Mouse (Mus musculus) midbrain, embryonic 16.5 days (tissue): ENCODE results near the gene Ptprg. TPM values are rescaled to one million over a fixed set of nuclear protein-coding genes. Genes with fewer than 3 reads are reported as not detected.

Experiments
- ATAC-seq: fragments of 200-750 bp; cut with Nextera tagmentation; 2 replicates; pipeline ENCODE4 v1.8.0; 2017; ENCODE audit warnings: moderate TSS enrichment
- H3K27ac ChIP-seq: fragments of 300-500 bp; sonication (generic); 2 replicates; pipeline ENCODE4 v1.5.1; 2014; ENCODE audit warnings: mild to moderate bottlenecking, low read length, mixed read lengths
- H3K27me3 ChIP-seq: fragments of 300-500 bp; sonication (generic); 2 replicates; pipeline ENCODE4 v1.6.1; 2014; ENCODE audit warnings: low read depth, low read length, mixed read lengths; ENCODE audit not compliant: control insufficient read depth, insufficient read depth
- H3K36me3 ChIP-seq: fragments of 300-500 bp; sonication (generic); 2 replicates; pipeline ENCODE4 v1.6.1; 2014; ENCODE audit warnings: mild to moderate bottlenecking, low read length, moderate library complexity, mixed read lengths; ENCODE audit not compliant: control insufficient read depth, insufficient read depth
- H3K4me1 ChIP-seq: fragments of 300-500 bp; sonication (generic); 2 replicates; pipeline ENCODE4 v1.6.1; 2014; ENCODE audit warnings: mild to moderate bottlenecking, low read length, mixed read lengths; ENCODE audit not compliant: control insufficient read depth, insufficient read depth
- H3K4me2 ChIP-seq: fragments of 300-500 bp; sonication (generic); 2 replicates; pipeline ENCODE4 v1.6.1; 2014; ENCODE audit warnings: mild to moderate bottlenecking, low read length, mixed read lengths
- H3K4me3 ChIP-seq: fragments of 300-500 bp; sonication (generic); 2 replicates; pipeline ENCODE4 v1.5.1; 2014; ENCODE audit warnings: low read depth, mild to moderate bottlenecking, low read length, moderate library complexity, mixed read lengths
- H3K9ac ChIP-seq: fragments of 300-500 bp; sonication (generic); 2 replicates; pipeline ENCODE4 v1.6.1; 2014; ENCODE audit warnings: low read depth, low read length, mixed read lengths
- H3K9me3 ChIP-seq: fragments of 300-500 bp; sonication (generic); replicated peaks from 2 replicates; pipeline ENCODE4 v1.6.1; 2014; ENCODE audit warnings: mild to moderate bottlenecking, low read length, mixed read lengths; ENCODE audit not compliant: control insufficient read depth, poor library complexity, severe bottlenecking
- WGBS: fragments of 180-500 bp; shearing (Covaris S2); extraction: QIAGEN DNeasy Blood & Tissue Kit; methylation state at CpG from one replicate; pipeline ENCODE4 v1.1.7; 2014; 5-methylcytosine and 5-hydroxymethylcytosine counted together
- polyA plus RNA-seq: library from polyadenylated mRNA; unstranded; fragments of >200 nt; fragmentation: Nextera tagmentation; extraction: Ambion mirVana; gene quantifications from 2 replicates; pipeline ENCODE4 v1.2.1, GENCODE M21; 2015

Gene Ptprg
- polyA plus RNA-seq, 1 experiment from 2014 or later: 37.6 TPM

DNA sequence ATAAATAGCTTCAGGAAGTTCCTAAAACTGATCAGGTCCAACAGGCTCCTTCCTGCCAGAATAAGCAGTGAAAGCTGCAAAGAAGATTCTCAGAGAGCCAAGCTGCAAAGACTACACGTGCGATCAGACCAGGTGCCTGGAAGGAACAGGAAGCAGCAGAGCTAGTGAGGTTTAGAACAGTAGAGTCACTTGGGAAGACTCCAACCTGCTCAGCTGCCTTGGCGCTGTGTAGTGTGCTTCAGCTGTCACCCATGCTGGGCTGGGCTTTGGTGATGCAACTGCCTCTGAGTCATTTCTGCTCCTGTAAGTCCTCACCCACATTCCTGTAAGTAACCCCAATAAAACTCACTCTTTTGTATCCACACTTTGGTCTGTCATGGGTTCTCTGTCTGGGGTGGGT lies 87.7 kb downstream of the Ptprg start:
- Histone ChIP-seq H3K4me1 (no peaks in the 10 kb centered on the region), H3K9ac (no peak overlapping the region), H3K4me2 (no peak overlapping the region), H3K9me3 (no peaks in the 10 kb centered on the region), H3K27me3 (no peaks in the 10 kb centered on the region), H3K4me3 (no peak overlapping the region), H3K36me3 (no peaks in the 10 kb centered on the region), H3K27ac (no peak overlapping the region)
- WGBS: 93% methylated on average over 3 of the region's 3 CpGs
- ATAC-seq: no peak

DNA sequence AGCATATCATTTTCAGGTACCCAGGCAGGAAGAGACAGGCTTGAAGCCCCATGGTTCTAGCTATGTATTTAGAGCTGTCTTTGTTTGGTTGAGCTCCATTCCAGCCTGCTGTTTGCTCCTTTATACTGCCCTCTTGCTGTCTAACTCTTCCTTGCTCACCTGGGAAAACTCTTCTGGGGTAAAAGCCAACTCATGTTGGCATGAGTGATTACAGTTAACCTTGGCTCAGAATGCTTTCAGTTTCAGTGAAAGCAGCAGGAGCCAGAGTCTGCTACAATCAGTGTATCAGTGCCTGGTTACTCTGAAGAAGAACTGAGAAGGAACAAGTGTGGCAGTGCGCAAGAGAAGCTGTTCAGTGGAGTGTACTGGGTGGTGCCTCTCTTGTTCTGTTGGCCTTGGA lies 89.6 kb downstream of the Ptprg start:
- Histone ChIP-seq H3K9ac (no peak overlapping the region), H3K4me2 (no peak overlapping the region), H3K27ac (no peak overlapping the region), H3K27me3 (no peaks in the 10 kb centered on the region), H3K4me3 (no peak overlapping the region), H3K4me1 (no peaks in the 10 kb centered on the region), H3K36me3 (no peaks in the 10 kb centered on the region), H3K9me3 (no peaks in the 10 kb centered on the region)
- 80% methylated on average over 1 of the region's 1 CpGs for WGBS
- no peak for ATAC-seq

DNA sequence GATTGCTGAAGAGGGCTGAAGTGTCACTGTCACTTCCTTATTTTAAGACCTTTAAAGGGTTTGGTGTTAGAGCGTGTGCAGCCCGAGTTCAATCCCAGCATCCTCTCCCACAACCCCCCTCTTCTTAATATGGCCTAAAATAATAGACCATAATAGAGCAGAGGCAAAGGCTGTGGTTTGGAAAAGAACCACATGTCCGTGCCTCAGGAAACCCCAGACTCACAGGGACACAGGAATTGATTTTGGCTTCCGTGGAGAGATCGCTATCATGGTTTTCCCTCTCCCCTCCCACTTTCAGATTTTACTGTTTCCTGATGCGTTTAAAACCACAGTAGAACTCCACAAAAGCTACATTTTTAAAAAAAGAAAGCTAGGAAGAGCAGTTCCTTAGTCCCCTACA lies 104.0 kb downstream of the Ptprg start:
- Histone ChIP-seq H3K4me3 (no peak overlapping the region), H3K9me3 (no peaks in the 10 kb centered on the region), H3K27ac (no peak overlapping the region), H3K4me1 (no peaks in the 10 kb centered on the region), H3K27me3 (no peaks in the 10 kb centered on the region), H3K9ac (no peak overlapping the region), H3K36me3 (no peaks in the 10 kb centered on the region), H3K4me2 (no peak overlapping the region)
- 83% methylated on average over 6 of the region's 6 CpGs for WGBS
- ATAC-seq: no peak

DNA sequence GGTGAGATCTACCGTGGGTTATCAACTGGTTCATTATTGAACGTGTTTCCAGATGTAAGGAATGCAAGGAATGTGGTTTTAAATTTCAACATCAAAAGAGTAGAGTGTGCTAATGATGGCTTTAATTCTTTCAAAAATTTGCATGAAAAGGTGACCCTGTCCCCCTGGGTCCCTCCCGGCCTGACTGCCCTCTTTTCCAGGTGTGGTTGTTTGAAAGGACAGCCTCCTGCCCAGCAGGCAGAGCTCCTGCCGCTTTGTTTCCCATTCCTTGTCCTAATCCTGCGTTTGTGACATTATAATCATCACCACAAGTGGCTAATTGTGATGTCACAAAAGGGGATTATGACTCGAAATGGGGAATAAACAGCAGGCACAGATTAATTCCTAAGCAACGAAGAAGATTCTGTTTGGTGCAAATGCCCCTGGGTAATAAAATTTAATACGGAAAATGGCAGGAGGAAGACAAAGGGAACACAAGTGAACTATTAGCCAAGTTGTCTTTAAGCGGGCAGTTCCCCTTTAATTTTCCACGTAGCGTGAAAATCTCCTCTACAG lies 110.4 kb downstream of the Ptprg start:
- H3K4me2 ChIP-seq: 0 out of 2 replicates have a peak overlapping the region, but pooled peaks have one; percentile 0
- H3K27me3 ChIP-seq: no peaks in the 10 kb centered on the region
- ATAC-seq: no peak
- H3K9me3 ChIP-seq: no peaks in the 10 kb centered on the region
- no peaks in the 10 kb centered on the region for H3K36me3 ChIP-seq
- H3K4me3 ChIP-seq: no peak overlapping the region
- no peak overlapping the region for H3K27ac ChIP-seq
- peaks cover 15% of the 10 kb centered on the region; the same call in 1 of the 2 replicates for H3K4me1 ChIP-seq
- 10% methylated on average over 11 of the region's 11 CpGs for WGBS
- H3K9ac ChIP-seq: no peak overlapping the region

DNA sequence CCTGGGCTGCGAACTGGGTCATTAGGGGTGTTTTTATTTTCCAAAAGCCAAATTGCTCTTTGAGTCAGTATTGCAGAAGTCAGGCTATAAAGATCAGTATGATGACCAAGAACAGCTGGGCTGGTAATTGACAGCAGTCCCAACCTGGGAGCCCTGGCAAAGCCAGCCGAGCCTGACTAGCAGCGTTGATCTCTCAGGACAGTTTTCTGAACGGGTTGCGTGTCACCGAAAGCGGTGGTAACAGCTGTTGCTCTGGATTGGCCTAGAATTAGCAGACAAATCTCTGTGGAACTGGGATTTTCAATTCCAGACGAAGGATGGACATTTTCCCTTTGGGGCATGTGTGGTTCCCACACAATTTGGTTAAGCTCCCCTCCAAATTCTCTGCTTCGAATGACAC lies 111.0 kb downstream of the Ptprg start:
- no peak for ATAC-seq
- H3K9me3 ChIP-seq: no peaks in the 10 kb centered on the region
- no peak overlapping the region for H3K27ac ChIP-seq
- no peaks in the 10 kb centered on the region for H3K36me3 ChIP-seq
- no peak overlapping the region for H3K4me3 ChIP-seq
- H3K27me3 ChIP-seq: no peaks in the 10 kb centered on the region
- no peak overlapping the region for H3K9ac ChIP-seq
- H3K4me2 ChIP-seq: 0 out of 2 replicates have a peak overlapping the region, but pooled peaks have one; percentile 0
- WGBS: 18% methylated on average over 9 of the region's 9 CpGs
- peaks cover 15% of the 10 kb centered on the region; the same call in 1 of the 2 replicates for H3K4me1 ChIP-seq

DNA sequence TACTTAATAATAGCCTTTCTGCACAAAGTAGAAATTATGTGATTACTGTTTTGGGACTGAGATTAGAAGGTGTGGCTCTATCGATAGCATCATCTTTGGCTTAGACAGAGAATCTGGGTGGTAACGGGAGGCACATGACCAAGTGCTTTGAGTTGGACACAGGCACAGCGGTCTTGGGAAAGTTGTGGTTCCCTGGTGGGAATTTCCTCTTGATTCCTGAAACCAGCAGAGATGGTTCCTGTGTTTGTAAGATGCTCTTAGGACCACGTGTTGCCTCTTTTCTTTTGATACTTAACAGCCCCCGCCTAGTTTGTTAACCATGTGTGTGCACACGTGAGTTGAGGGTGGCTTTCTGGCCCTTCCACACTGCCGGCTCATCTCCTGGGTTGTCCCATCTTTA lies 111.7 kb downstream of the Ptprg start:
- H3K27ac ChIP-seq: no peak overlapping the region
- WGBS: 67% methylated on average over 7 of the region's 7 CpGs

DNA sequence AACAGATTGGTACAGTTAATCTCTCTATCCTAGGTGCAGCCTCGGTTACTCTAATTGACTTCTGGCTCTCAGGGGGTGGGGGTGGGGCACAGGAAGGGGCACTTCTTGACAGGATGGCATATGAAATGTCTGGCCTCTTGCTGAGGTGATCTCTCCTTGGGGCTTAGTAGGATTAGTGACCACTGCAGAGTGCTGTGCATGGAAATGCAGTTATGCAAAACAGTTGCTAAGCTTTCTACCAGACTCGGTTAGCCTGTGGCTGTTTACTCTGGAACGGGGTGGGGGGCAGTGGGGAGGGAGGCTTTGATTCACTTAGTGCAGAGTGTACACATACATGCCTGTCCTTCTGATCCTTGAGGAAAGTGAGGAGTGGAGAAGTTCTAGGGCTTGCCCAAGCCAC lies 114.4 kb downstream of the Ptprg start:
- 1% methylated on average over 3 of the region's 3 CpGs for WGBS
- Histone ChIP-seq H3K9ac (no peak overlapping the region), H3K36me3 (no peaks in the 10 kb centered on the region), H3K4me3 (no peak overlapping the region), H3K27ac (no peak overlapping the region), H3K4me1 (peaks cover 25% of the 10 kb centered on the region), H3K4me2 (no peak overlapping the region), H3K27me3 (no peaks in the 10 kb centered on the region), H3K9me3 (no peaks in the 10 kb centered on the region)
- peak; percentile 55; the same call in 1 of the 2 replicates for ATAC-seq

More for the DNA sequence above, 111.7 kb downstream of the Ptprg start:
- Histone ChIP-seq H3K4me2 (no peak overlapping the region), H3K9ac (no peak overlapping the region), H3K9me3 (no peaks in the 10 kb centered on the region), H3K36me3 (no peaks in the 10 kb centered on the region), H3K27me3 (no peaks in the 10 kb centered on the region), H3K4me1 (peaks cover 15% of the 10 kb centered on the region; the same call in 1 of the 2 replicates), H3K4me3 (no peak overlapping the region)
- no peak for ATAC-seq

DNA sequence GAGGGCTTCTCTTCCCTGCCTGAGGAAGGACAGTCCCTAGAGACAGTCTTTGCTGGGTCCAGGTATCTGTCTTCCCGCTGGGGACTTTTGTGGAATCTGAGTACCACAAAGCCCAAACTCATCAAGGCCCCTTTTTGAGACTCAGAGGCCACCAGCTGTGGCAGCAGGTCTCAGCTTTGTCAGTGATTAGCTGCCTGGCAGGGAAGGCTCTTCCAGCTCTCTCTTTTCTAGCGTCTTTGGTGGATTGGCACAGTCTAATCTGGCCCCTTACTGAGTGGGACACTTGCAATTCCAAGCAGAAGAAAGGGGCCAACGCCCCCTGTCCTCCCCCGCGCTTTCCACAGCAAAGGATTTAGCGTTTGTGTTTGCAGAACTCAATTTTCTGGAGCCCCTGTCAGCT lies 117.5 kb downstream of the Ptprg start:
- H3K36me3 ChIP-seq: no peaks in the 10 kb centered on the region
- no peaks in the 10 kb centered on the region for H3K27me3 ChIP-seq
- H3K4me1 ChIP-seq: peaks cover 15% of the 10 kb centered on the region
- H3K9ac ChIP-seq: no peak overlapping the region
- no peak for ATAC-seq
- H3K9me3 ChIP-seq: no peaks in the 10 kb centered on the region
- WGBS: 4% methylated on average over 6 of the region's 6 CpGs
- no peak overlapping the region for H3K27ac ChIP-seq
- peak overlapping the region; percentile 30 for H3K4me2 ChIP-seq
- no peak overlapping the region for H3K4me3 ChIP-seq

DNA sequence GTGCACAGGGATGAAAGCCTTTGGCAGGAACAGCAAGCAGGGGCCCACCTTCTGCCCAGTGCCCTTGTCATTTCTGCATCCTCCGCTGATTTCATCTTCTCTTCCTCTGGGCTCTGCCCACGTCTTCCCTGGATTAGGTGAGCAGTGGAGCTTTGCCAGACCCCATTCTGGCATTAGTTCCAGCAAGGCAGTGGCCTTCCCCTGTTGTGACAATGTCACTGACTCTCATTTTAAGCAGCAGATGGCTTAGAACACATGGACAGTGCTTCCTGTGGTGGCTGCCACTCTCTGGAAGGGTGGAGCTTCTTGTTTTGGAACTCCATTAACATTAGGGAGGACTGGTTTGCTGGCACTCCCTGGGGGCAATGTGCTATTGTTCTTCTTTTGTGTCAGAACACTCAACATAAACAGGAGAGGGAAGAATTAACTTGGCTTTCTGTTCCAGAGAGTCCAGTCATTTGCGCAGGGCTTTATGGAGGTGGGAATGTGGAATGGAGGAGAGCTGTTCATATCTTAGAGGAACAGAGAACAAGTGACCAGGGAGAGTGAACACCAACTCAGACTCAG lies 119.7 kb downstream of the Ptprg start:
- no peak overlapping the region for H3K9ac ChIP-seq
- H3K4me3 ChIP-seq: no peak overlapping the region
- no peaks in the 10 kb centered on the region for H3K9me3 ChIP-seq
- no peak overlapping the region for H3K4me2 ChIP-seq
- no peak for ATAC-seq
- H3K36me3 ChIP-seq: no peaks in the 10 kb centered on the region
- peaks cover 10% of the 10 kb centered on the region for H3K4me1 ChIP-seq
- H3K27ac ChIP-seq: no peak overlapping the region
- no peaks in the 10 kb centered on the region for H3K27me3 ChIP-seq
- WGBS: 60% methylated on average over 3 of the region's 3 CpGs
